Mouse (Mus musculus): ENCODE results near the gene Mad1l1.

- TF ChIP-seq CTCF (IDR thresholded peaks at IDR 0.05; ENCODE audit: insufficient read depth, low read depth, low read length) (no peak), POLR2A (IDR thresholded peaks at IDR 0.05; ENCODE audit: insufficient read depth, low read depth, low read length) (no peak)
Observed at GRCm38 (mm10) chr5:140079511-140079910, 241.8 kb downstream of the Mad1l1 start.
